ENCODE assay signal across 9 mouse cellular contexts in genomic region chr8:117197551-117197950, GRCm38 (mm10). TPM values are rescaled to one million over a fixed set of nuclear protein-coding genes. Genes with fewer than 3 reads are reported as not detected.
A peak's percentile ranks its signal among the peaks of the same experiment; 100 is the strongest.
DNase-seq lines count a peak whose midpoint lies in the region; ATAC-seq lines count a peak whose summit lies in the region.
"Had no signal": no experiment of that assay in that cellular context is flagged by ENCODE, and none has a peak within 500 bp of the region (broad histone marks: within the 10 kb centered on the region; RNA-seq: fewer than 3 reads in every experiment).

No protein-coding gene starts in this region.

- no peak overlapping the region for H3K4me3 ChIP-seq in forebrain, embryonic 13.5 days
- no peak overlapping the region for H3K4me3 ChIP-seq in forebrain, embryonic 12.5 days (replicated peaks)
- H3K4me3 ChIP-seq in liver, embryonic 11.5 days (ENCODE audit: low read depth, low read length): no peak overlapping the region
- H3K4me3 ChIP-seq in forebrain, embryonic 15.5 days: no peak overlapping the region
- no peak overlapping the region for H3K4me3 ChIP-seq in midbrain, embryonic 15.5 days

- ATAC-seq in forebrain, embryonic 13.5 days: no peak
- ATAC-seq in forebrain, embryonic 12.5 days (ENCODE audit: low FRiP score): no peak; the same call in 1 of the 2 replicates
- ATAC-seq in liver, embryonic 11.5 days (replicated peaks; ENCODE audit: low FRiP score): no peak
- ATAC-seq in forebrain, embryonic 15.5 days (replicated peaks): peak; percentile 15; the same call in 1 of the 2 replicates
- ATAC-seq in midbrain, embryonic 15.5 days (replicated peaks): no peak

- H3K27me3 ChIP-seq in forebrain, embryonic 13.5 days: no peaks in the 10 kb centered on the region
- no peaks in the 10 kb centered on the region for H3K27me3 ChIP-seq in forebrain, embryonic 12.5 days
- no peaks in the 10 kb centered on the region for H3K27me3 ChIP-seq in liver, embryonic 11.5 days (replicated peaks; ENCODE audit: control insufficient read depth, insufficient read depth, low read length)
- H3K27me3 ChIP-seq in forebrain, embryonic 15.5 days: no peaks in the 10 kb centered on the region
- H3K27me3 ChIP-seq in midbrain, embryonic 15.5 days (replicated peaks): no peaks in the 10 kb centered on the region

- peaks cover 3% of the 10 kb centered on the region; the same call in 1 of the 2 replicates for H3K4me1 ChIP-seq in forebrain, embryonic 13.5 days
- peaks cover 7% of the 10 kb centered on the region; the same call in 1 of the 2 replicates for H3K4me1 ChIP-seq in forebrain, embryonic 12.5 days
- peaks cover 46% of the 10 kb centered on the region for H3K4me1 ChIP-seq in liver, embryonic 11.5 days (replicated peaks; ENCODE audit: control insufficient read depth, insufficient read depth, low read length)
- H3K4me1 ChIP-seq in forebrain, embryonic 15.5 days: no peaks in the 10 kb centered on the region
- H3K4me1 ChIP-seq in midbrain, embryonic 15.5 days: peaks cover 10% of the 10 kb centered on the region

- H3K9ac ChIP-seq in forebrain, embryonic 13.5 days: no peak overlapping the region
- H3K9ac ChIP-seq in forebrain, embryonic 12.5 days: no peak overlapping the region
- H3K9ac ChIP-seq in liver, embryonic 11.5 days (ENCODE audit: low read depth, low read length): peak overlapping the region; percentile 39
- no peak overlapping the region for H3K9ac ChIP-seq in forebrain, embryonic 15.5 days (replicated peaks)
- no peak overlapping the region for H3K9ac ChIP-seq in midbrain, embryonic 15.5 days

- WGBS in forebrain, embryonic 13.5 days: 86% methylated on average over 6 of the region's 6 CpGs
- 90% methylated on average over 6 of the region's 6 CpGs for WGBS in forebrain, embryonic 12.5 days
- 91% methylated on average over 6 of the region's 6 CpGs for WGBS in liver, embryonic 11.5 days
- 87% methylated on average over 6 of the region's 6 CpGs for WGBS in forebrain, embryonic 15.5 days
- WGBS in midbrain, embryonic 15.5 days: 87% methylated on average over 6 of the region's 6 CpGs

- DNase-seq in liver, embryonic 11.5 days (ENCODE audit: low spot score): no peak
- no peak for DNase-seq in liver
- no peak for DNase-seq in gastrocnemius, postnatal 25 days
- no peak for DNase-seq in right cerebral cortex, adult 2 months (ENCODE audit: low spot score in 2 of 2)

- H3K9me3 ChIP-seq in forebrain, embryonic 13.5 days (replicated peaks): no peaks in the 10 kb centered on the region
- H3K9me3 ChIP-seq in forebrain, embryonic 12.5 days: no peaks in the 10 kb centered on the region
- no peaks in the 10 kb centered on the region for H3K9me3 ChIP-seq in liver, embryonic 11.5 days (ENCODE audit: control insufficient read depth, low read length)
- no peaks in the 10 kb centered on the region for H3K9me3 ChIP-seq in forebrain, embryonic 15.5 days
- no peaks in the 10 kb centered on the region for H3K9me3 ChIP-seq in midbrain, embryonic 15.5 days
- H3K9me3 ChIP-seq: G1E had no signal

- H3K27ac ChIP-seq in forebrain, embryonic 13.5 days: peak overlapping the region; percentile 42
- no peak overlapping the region for H3K27ac ChIP-seq in forebrain, embryonic 12.5 days
- H3K27ac ChIP-seq in liver, embryonic 11.5 days (ENCODE audit: low read depth, low read length): peak overlapping the region; percentile 58
- H3K27ac ChIP-seq in forebrain, embryonic 15.5 days (replicated peaks): peak overlapping the region; percentile 61
- peak overlapping the region; percentile 16 for H3K27ac ChIP-seq in midbrain, embryonic 15.5 days

- peaks cover 71% of the 10 kb centered on the region for H3K36me3 ChIP-seq in forebrain, embryonic 13.5 days (ENCODE audit: poor library complexity, severe bottlenecking)
- peaks cover 50% of the 10 kb centered on the region for H3K36me3 ChIP-seq in forebrain, embryonic 12.5 days (replicated peaks)
- peaks cover 15% of the 10 kb centered on the region; the same call in 1 of the 2 replicates for H3K36me3 ChIP-seq in liver, embryonic 11.5 days (ENCODE audit: control insufficient read depth, insufficient read depth, low read length)
- H3K36me3 ChIP-seq in forebrain, embryonic 15.5 days: peaks cover 27% of the 10 kb centered on the region
- H3K36me3 ChIP-seq in midbrain, embryonic 15.5 days (replicated peaks): peaks cover 14% of the 10 kb centered on the region; the same call in 1 of the 2 replicates

- no peak overlapping the region for H3K4me2 ChIP-seq in forebrain, embryonic 13.5 days
- no peak overlapping the region for H3K4me2 ChIP-seq in forebrain, embryonic 12.5 days
- peak overlapping the region; percentile 41 for H3K4me2 ChIP-seq in liver, embryonic 11.5 days
- H3K4me2 ChIP-seq in forebrain, embryonic 15.5 days (replicated peaks): no peak overlapping the region
- no peak overlapping the region for H3K4me2 ChIP-seq in midbrain, embryonic 15.5 days

RNA-seq across cellular contexts. Expression of gene Gan, which starts 39.6 kb away (rescaled TPM):
- 2.8 and 3.9 TPM in 2 replicates for polyA plus RNA-seq in forebrain, embryonic 13.5 days (2015; fragmentation: Nextera tagmentation; extraction: Ambion mirVana)
- polyA plus RNA-seq in forebrain, embryonic 12.5 days (2016; fragmentation: Nextera tagmentation; extraction: Ambion mirVana): 2.9 and 3.4 TPM in 2 replicates
- 2.0 and 2.1 TPM in 2 replicates for polyA plus RNA-seq in liver, embryonic 11.5 days (2014; fragmentation: Nextera tagmentation; extraction: Ambion mirVana)
- polyA plus RNA-seq in forebrain, embryonic 15.5 days (2015; fragmentation: Nextera tagmentation; extraction: Ambion mirVana): 3.2 and 3.5 TPM in 2 replicates
- polyA plus RNA-seq in midbrain, embryonic 15.5 days (2015; fragmentation: Nextera tagmentation; extraction: Ambion mirVana): 3.5 and 3.9 TPM in 2 replicates
- total RNA-seq in gastrocnemius, postnatal 25 days (2021): 1 to 10 TPM; 4.0 to 4.9 TPM

RNA-seq across cellular contexts. Expression of gene Cmip, which starts 59.3 kb away (rescaled TPM):
- 39.0 and 45.4 TPM in 2 replicates for polyA plus RNA-seq in forebrain, embryonic 13.5 days (2015; fragmentation: Nextera tagmentation; extraction: Ambion mirVana)
- polyA plus RNA-seq in forebrain, embryonic 12.5 days (2016; fragmentation: Nextera tagmentation; extraction: Ambion mirVana): 28.3 and 30.5 TPM in 2 replicates
- polyA plus RNA-seq in liver, embryonic 11.5 days (2014; fragmentation: Nextera tagmentation; extraction: Ambion mirVana): 14.3 and 17.1 TPM in 2 replicates
- 83.8 and 113 TPM in 2 replicates for polyA plus RNA-seq in forebrain, embryonic 15.5 days (2015; fragmentation: Nextera tagmentation; extraction: Ambion mirVana)
- 188 and 197 TPM in 2 replicates for polyA plus RNA-seq in midbrain, embryonic 15.5 days (2015; fragmentation: Nextera tagmentation; extraction: Ambion mirVana)
- total RNA-seq in gastrocnemius, postnatal 25 days (2021): 10 to 100 TPM; 10.0 to 12.9 TPM
